ENCODE assay signal across 9 mouse cellular contexts in the genomic region with DNA sequence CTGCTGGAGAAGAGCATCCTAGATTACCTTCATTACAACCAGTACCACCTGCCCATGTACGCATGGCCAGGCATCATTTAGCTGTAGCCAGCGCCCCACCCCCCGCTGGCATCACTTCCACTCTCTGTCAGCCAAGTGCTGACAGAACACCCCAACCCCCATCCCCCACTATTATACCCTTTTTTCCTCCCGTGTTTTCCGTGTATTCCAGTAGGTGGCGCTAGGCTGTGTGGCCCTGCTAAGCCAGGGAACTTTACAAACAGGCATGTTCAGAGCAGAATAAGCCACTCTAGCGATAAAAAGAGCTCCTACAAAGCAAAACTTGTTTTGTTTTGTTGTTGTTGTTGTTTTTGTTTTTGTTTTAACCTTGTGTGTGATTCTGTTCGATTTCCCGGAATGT. TPM values are rescaled to one million over a fixed set of nuclear protein-coding genes. Genes with fewer than 3 reads are reported as not detected.
DNase-seq lines count a peak whose midpoint lies in the region; ATAC-seq and TF ChIP-seq lines count a peak whose summit lies in the region.
"Had no signal": no experiment of that assay in that cellular context is flagged by ENCODE, and none has a peak within 500 bp of the region (broad histone marks: within the 10 kb centered on the region; RNA-seq: fewer than 3 reads in every experiment).

No protein-coding gene starts in this region.

- peaks cover 17% of the 10 kb centered on the region for H3K27me3 ChIP-seq in midbrain, embryonic 11.5 days (ENCODE audit: control insufficient read depth, insufficient read depth, low read length)
- peaks cover 34% of the 10 kb centered on the region for H3K27me3 ChIP-seq in midbrain, embryonic 13.5 days
- H3K27me3 ChIP-seq in embryonic facial prominence, embryonic 10.5 days (replicated peaks; ENCODE audit: low read depth, poor library complexity, severe bottlenecking) = peaks cover 69% of the 10 kb centered on the region
- H3K27me3 ChIP-seq in midbrain, embryonic 14.5 days (ENCODE audit: control insufficient read depth, insufficient read depth, low read length) = peaks cover 14% of the 10 kb centered on the region; the same call in 1 of the 2 replicates
- H3K27me3 ChIP-seq in testis, adult 2 months (ENCODE audit: control insufficient read depth, insufficient read depth, low read length) = no peaks in the 10 kb centered on the region

- H3K9me3 ChIP-seq in midbrain, embryonic 11.5 days (ENCODE audit: control insufficient read depth, low read length) = no peaks in the 10 kb centered on the region
- H3K9me3 ChIP-seq in midbrain, embryonic 13.5 days = no peaks in the 10 kb centered on the region
- H3K9me3 ChIP-seq in embryonic facial prominence, embryonic 10.5 days = no peaks in the 10 kb centered on the region
- H3K9me3 ChIP-seq in midbrain, embryonic 14.5 days (ENCODE audit: control insufficient read depth, low read length) = no peaks in the 10 kb centered on the region
- H3K9me3 ChIP-seq: lung, embryonic 15.5 days had no signal

- peaks cover 30% of the 10 kb centered on the region for H3K4me1 ChIP-seq in midbrain, embryonic 11.5 days (ENCODE audit: control insufficient read depth, insufficient read depth, low read length)
- peaks cover 50% of the 10 kb centered on the region for H3K4me1 ChIP-seq in midbrain, embryonic 13.5 days (replicated peaks)
- peaks cover 36% of the 10 kb centered on the region for H3K4me1 ChIP-seq in embryonic facial prominence, embryonic 10.5 days
- H3K4me1 ChIP-seq in midbrain, embryonic 14.5 days (ENCODE audit: control insufficient read depth, insufficient read depth, low read length) = peaks cover 39% of the 10 kb centered on the region
- H3K4me1 ChIP-seq in testis, adult 2 months (ENCODE audit: control insufficient read depth, insufficient read depth, low read length) = peaks cover 20% of the 10 kb centered on the region

- peak; percentile 93 for DNase-seq in midbrain, embryonic 11.5 days (ENCODE audit: low spot score, missing footprints)
- DNase-seq in adipocyte (ENCODE audit: low spot score) = peak; percentile 21
- DNase-seq in embryonic facial prominence, embryonic 10.5 days (ENCODE audit: low spot score) = peak; percentile 66
- DNase-seq in kidney, postnatal 14 days = peak; percentile 28
- peak; percentile 90 for DNase-seq in midbrain, embryonic 14.5 days
- DNase-seq in ovary, postnatal 10 days (ENCODE audit: low spot score) = no peak

- no peak overlapping the region for H3K4me3 ChIP-seq in midbrain, embryonic 11.5 days (ENCODE audit: low read depth, low read length)
- H3K4me3 ChIP-seq in midbrain, embryonic 13.5 days (replicated peaks) = no peak overlapping the region
- no peak overlapping the region for H3K4me3 ChIP-seq in embryonic facial prominence, embryonic 10.5 days
- no peak overlapping the region for H3K4me3 ChIP-seq in midbrain, embryonic 14.5 days (replicated peaks; ENCODE audit: low read depth, low read length)
- no peak overlapping the region for H3K4me3 ChIP-seq in testis, adult 2 months (ENCODE audit: control insufficient read depth, low read depth, low read length)
- H3K4me3 ChIP-seq: lung, embryonic 15.5 days had no signal

- H3K9ac ChIP-seq in midbrain, embryonic 11.5 days (ENCODE audit: low read length) = no peak overlapping the region
- no peak overlapping the region for H3K9ac ChIP-seq in midbrain, embryonic 13.5 days (replicated peaks)
- no peak overlapping the region for H3K9ac ChIP-seq in midbrain, embryonic 14.5 days (replicated peaks; ENCODE audit: low read length)
- H3K9ac ChIP-seq: lung, embryonic 15.5 days had no signal

- no peak overlapping the region for H3K27ac ChIP-seq in midbrain, embryonic 11.5 days (ENCODE audit: low read depth, low read length)
- H3K27ac ChIP-seq in midbrain, embryonic 13.5 days = no peak overlapping the region
- H3K27ac ChIP-seq in embryonic facial prominence, embryonic 10.5 days (replicated peaks) = no peak overlapping the region
- no peak overlapping the region for H3K27ac ChIP-seq in midbrain, embryonic 14.5 days (replicated peaks; ENCODE audit: low read depth, low read length)
- H3K27ac ChIP-seq in testis, adult 2 months (ENCODE audit: control insufficient read depth, insufficient read depth, low read depth, low read length) = no peak overlapping the region
- H3K27ac ChIP-seq: lung, embryonic 15.5 days had no signal

- TF ChIP-seq POLR2A in testis, adult 2 months (IDR thresholded peaks at IDR 0.05; ENCODE audit: control insufficient read depth, low read depth, low read length) = no peak

- ATAC-seq in midbrain, embryonic 11.5 days (ENCODE audit: low FRiP score) = no peak
- ATAC-seq in midbrain, embryonic 13.5 days = no peak
- no peak for ATAC-seq in midbrain, embryonic 14.5 days (ENCODE audit: low FRiP score, low TSS enrichment)

- peak; percentile 59; the same call in 1 of the 2 replicates for TF ChIP-seq CTCF in testis, adult 2 months (IDR thresholded peaks at IDR 0.05; ENCODE audit: control insufficient read depth, insufficient read depth, insufficient replicate concordance, low read depth, low read length)

- H3K4me2 ChIP-seq in midbrain, embryonic 11.5 days = no peak overlapping the region
- no peak overlapping the region for H3K4me2 ChIP-seq in midbrain, embryonic 13.5 days (replicated peaks)
- no peak overlapping the region for H3K4me2 ChIP-seq in midbrain, embryonic 14.5 days (ENCODE audit: low read length)
- H3K4me2 ChIP-seq: lung, embryonic 15.5 days had no signal

- H3K36me3 ChIP-seq in midbrain, embryonic 11.5 days (ENCODE audit: control insufficient read depth, insufficient read depth, low read length) = no peaks in the 10 kb centered on the region
- H3K36me3 ChIP-seq in midbrain, embryonic 13.5 days = no peaks in the 10 kb centered on the region
- no peaks in the 10 kb centered on the region for H3K36me3 ChIP-seq in embryonic facial prominence, embryonic 10.5 days (replicated peaks)
- H3K36me3 ChIP-seq in midbrain, embryonic 14.5 days (ENCODE audit: control insufficient read depth, insufficient read depth, low read length) = no peaks in the 10 kb centered on the region
- no peaks in the 10 kb centered on the region for H3K36me3 ChIP-seq in testis, adult 2 months (ENCODE audit: control insufficient read depth, insufficient read depth, low read length)
- H3K36me3 ChIP-seq: lung, embryonic 15.5 days had no signal

- 2% methylated on average over 9 of the region's 9 CpGs for WGBS in midbrain, embryonic 11.5 days
- 3% methylated on average over 9 of the region's 9 CpGs for WGBS in midbrain, embryonic 13.5 days
- WGBS in embryonic facial prominence, embryonic 10.5 days = 5% methylated on average over 9 of the region's 9 CpGs
- 1% methylated on average over 9 of the region's 9 CpGs for WGBS in midbrain, embryonic 14.5 days

RNA-seq across cellular contexts. Expression of a gene that starts 7.0 kb away (rescaled TPM):
- 11.7 and 12.5 TPM in 2 replicates for polyA plus RNA-seq in midbrain, embryonic 11.5 days (2014; fragmentation: Nextera tagmentation; extraction: Ambion mirVana)
- polyA plus RNA-seq in midbrain, embryonic 13.5 days (2015; fragmentation: Nextera tagmentation; extraction: Ambion mirVana) = 7.1 and 8.9 TPM in 2 replicates
- polyA plus RNA-seq in embryonic facial prominence, embryonic 10.5 days (2016; fragmentation: Nextera tagmentation; extraction: Ambion mirVana) = 1.5 and 1.9 TPM in 2 replicates
- polyA plus RNA-seq in midbrain, embryonic 14.5 days (2014; fragmentation: Nextera tagmentation; extraction: Ambion mirVana) = 5.8 and 7.6 TPM in 2 replicates
- 0.02 TPM in 1 of 2 replicates, not detected in the other for polyA plus RNA-seq in testis, adult 2 months (2012; rRNA removed)
